Mouse (Mus musculus): ENCODE measurements around the gene Rsrc1.

- no peak for TF ChIP-seq CTCF (IDR thresholded peaks at IDR 0.05; ENCODE audit: extremely low read depth, insufficient read length, insufficient replicate concordance, low read depth, low read length)
- TF ChIP-seq POLR2A (IDR thresholded peaks at IDR 0.05; ENCODE audit: low read depth, low read length), result no peak
Measured at GRCm38 (mm10) chr3:67358376-67358775, 377.2 kb downstream of the Rsrc1 start.

Measured in small intestine, adult 2 months (tissue).